Mouse (Mus musculus): Measurements from ENCODE around the gene Magt1.
"Not testable (repeated sequence)": the region's sequence is repeated elsewhere in the genome, so short reads cannot be mapped to it uniquely, and the experiment has no call there.

Gene Magt1

DNA sequence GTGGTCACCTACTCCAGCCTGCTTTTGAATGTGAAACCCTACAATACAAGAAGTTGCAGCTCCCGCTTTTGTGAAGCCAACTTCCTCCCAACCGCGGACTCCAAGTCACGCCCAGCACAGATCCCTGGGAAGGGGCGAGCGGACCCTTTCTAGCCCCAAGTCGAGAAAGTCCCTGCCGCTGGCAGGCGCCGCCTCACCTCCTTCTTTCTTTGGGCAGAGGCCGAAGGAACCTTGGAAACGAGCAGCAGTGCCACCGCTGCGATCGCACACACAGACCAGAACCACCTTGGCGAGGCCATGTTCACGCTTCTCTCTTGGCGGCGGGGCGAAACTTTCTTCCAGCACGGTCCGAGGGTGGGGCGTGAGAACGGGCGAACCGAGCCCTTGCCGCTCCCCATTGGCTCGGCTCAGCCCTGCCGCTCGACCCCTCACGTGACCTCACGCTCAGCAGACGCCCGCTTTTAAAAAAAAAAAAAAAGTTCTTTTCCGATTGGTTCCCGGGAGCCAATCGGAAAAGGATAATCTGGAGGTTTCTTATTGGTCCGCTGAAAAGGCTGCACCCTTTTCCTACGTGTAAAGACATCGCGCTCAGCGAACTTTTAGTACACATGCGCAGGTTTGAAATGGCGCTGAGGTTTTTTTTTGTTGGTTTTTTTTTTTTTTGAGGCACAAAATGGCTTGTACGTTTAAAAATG, at the start of gene Magt1:
Gene Magt1 (minus strand): TSS at position 442 of the 695 bp plus-strand sequence.
- DNase-seq (ENCODE audit: low spot score): peak; percentile 89

DNA sequence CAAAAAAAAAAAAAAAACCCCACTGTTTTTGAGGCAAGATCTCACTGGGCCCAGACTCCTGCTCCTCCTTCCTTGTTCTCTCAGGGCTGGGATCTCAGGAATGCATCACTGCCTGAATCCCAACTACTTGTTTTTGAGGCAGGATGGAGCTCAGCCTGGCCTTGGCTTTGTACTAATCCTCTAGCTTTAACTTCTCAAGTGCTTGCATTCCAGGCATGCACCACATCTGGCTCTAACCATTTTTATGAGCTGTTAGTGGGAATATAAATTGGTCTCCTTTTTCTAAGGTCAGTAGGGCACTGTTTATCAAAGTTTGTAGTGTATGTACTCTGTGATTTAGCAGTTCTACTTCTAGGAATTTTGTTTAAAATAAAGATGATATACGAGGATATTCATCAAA, 36.5 kb upstream of the Magt1 start:
- peak; percentile 39 for DNase-seq (ENCODE audit: low spot score)

DNA sequence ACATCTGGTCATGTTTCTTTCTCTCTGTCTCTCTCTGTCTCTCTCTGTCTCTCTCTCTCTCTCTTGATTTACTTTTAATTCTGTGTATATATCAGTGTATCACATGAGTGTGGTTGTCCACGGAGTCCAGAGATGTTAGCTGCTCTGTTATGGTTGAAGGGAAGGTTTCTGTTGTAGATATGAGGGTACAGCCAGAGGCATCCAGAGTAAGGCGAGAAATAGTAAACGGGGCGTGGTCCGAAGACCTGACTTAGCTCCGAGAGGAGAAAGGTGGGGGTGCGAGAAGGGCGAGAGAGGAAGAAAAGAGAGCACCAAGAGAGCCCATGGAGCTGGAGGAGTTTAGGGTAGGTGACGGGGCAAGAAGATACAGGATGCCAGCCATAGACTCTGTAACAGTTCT, 34.2 kb upstream of the Magt1 start:
- no peak for DNase-seq (ENCODE audit: low spot score)

DNA sequence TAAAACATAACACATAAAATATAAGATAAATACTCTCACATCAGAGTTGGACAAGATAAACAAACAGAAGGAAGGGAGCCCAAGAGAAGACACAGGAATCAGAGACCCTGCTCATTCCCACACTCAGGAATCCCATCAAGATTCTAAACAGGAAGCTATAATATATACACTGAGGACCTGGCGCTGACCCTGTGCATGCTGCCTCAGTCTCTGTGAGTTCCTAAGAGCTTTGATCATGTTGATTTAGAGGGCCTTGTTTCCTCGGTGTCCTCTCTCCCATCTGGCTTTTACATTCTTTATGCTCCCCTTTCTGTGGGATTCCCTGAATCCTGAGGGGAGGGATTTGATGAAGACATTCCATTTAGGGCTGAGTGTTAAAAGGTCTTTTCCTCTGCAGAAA, 33.7 kb upstream of the Magt1 start:
- DNase-seq (ENCODE audit: low spot score): peak; percentile 65

DNA sequence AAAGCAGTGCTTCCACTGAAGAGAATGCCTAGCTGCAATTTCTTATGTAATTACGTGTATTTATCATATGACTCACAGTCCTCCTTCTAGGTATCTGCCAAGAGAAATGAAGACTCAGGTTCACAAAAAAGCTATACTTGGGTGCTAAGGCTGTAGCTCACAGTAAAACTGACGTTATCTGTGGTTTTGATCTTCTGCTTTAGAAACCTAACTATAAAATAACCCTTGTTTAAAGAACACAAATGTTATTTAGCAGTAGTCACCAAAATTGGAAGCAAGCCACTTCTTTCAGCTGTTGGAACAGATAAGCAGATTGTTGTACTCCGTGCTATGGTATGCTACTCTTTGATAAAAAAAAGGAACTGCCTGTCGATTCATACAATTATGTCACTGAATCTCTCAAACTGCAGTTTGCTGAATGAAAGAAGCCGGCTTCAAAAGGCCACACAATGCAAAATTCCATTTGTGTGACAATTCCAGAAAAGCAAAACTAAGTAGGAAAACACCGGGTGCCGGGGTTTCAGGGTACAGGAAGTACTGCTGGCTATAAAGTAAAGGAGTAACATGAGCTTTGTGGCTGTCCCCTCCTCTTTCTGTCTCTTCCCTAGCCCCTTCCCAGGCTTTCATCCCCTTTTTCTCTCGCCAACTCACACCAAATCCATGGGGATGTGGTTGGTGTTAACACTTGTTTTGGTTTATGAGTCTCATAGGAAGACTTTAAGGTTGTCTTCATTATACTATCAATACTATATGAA, 32.3 kb upstream of the Magt1 start:
- DNase-seq (ENCODE audit: low spot score): no peak

DNA sequence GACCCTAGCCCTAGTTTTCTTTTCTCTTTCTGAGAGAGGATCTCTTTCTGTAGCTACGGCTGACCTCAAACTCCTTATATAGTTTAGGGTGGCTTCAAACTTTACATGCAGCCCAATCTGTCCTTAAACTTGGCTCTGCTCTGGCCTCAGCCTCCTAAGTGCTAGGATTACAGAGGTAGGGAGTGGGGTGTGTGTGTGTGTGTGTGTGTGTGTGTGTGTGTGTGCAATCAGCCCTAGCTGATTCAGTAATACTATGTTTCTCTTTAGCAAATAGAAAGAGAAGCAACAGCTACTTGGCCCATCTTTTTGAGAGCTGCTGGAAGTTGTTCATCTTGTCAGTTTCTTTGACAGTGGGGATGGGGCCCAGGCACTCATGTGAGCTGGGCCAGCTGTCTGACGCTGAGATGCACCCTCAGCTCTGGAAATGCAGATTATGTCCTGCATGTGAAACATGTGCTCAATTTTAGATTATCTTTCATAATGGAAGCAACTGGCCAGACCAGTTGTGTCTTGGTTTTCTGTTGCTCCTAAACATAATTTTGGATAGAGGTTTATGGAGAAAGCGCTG, 25.6 kb upstream of the Magt1 start:
- DNase-seq (ENCODE audit: low spot score): no peak

DNA sequence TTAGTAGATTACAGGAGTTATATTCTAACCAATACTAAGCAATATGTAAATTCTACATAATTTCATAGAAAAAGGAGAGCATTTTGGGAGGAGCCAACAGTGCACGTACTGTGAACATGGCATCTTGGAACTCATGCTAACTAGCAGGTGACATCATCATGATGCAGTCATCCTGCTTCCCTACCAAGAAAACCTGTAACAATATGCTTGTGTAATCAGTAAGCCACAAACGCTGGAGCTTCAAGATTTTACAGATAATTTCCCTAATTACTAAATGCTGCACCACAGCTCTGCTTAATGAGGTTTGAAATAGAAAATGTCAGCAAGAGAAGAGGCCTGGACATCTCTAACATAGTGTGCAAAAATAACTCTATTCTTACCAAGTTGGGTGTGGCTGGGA, 24.0 kb upstream of the Magt1 start:
- DNase-seq (ENCODE audit: low spot score): no peak

DNA sequence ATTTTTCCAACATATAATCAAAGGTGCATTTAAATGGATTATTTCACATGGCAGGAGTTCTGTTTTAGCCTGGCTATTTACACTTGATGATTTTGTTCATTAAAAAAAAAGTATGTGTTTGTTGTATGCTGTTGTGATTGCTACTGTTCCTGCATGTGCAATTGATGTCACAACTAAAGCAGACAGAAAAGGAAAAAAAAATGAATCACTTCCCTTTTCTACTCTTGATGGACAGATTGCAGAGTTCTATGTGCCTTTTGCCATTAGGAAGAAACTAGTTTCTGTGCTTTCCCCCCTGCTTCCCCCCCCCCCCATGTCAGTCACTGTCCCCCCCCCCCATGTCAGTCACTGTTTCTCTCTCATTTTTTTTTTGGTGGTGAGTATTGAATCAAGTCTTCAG, 19.4 kb upstream of the Magt1 start:
- no peak for DNase-seq (ENCODE audit: low spot score)

DNA sequence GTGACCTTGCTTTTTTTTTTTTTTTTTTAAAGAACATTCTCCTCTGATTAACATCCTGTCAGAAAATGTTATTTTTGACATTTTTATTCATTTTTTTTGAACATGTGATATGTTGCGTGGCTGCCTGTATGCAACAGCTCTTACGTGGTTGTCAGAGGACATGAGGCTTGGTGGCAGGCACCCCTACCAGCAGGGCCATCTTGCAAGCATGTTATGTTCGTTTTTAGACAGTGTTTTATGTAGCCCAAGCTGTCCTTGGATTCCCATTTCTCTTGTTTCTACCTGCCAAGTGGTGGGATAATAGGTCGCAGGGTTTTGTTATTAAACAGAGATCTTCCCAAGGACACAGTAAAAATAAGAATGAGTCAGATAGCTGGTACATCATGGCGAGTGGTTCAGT, 18.5 kb upstream of the Magt1 start:
- DNase-seq (ENCODE audit: low spot score): no peak

DNA sequence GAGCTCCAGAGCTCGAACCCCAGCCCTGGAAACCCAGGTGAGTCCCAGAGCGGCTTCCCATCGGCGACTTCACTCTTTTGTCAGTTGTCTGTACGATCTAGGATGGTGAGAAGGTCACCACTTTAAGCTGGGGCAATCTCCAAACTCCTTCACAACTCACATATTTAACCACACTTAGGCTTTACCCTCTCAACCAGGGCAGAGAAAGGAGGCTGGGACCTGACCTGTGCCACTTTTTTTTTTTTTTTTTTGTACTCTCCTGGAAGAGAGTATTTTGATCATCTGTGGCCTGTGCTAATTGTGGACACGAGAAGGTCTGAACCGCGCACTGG, 15.6 kb upstream of the Magt1 start:
- DNase-seq (ENCODE audit: low spot score): no peak

DNA sequence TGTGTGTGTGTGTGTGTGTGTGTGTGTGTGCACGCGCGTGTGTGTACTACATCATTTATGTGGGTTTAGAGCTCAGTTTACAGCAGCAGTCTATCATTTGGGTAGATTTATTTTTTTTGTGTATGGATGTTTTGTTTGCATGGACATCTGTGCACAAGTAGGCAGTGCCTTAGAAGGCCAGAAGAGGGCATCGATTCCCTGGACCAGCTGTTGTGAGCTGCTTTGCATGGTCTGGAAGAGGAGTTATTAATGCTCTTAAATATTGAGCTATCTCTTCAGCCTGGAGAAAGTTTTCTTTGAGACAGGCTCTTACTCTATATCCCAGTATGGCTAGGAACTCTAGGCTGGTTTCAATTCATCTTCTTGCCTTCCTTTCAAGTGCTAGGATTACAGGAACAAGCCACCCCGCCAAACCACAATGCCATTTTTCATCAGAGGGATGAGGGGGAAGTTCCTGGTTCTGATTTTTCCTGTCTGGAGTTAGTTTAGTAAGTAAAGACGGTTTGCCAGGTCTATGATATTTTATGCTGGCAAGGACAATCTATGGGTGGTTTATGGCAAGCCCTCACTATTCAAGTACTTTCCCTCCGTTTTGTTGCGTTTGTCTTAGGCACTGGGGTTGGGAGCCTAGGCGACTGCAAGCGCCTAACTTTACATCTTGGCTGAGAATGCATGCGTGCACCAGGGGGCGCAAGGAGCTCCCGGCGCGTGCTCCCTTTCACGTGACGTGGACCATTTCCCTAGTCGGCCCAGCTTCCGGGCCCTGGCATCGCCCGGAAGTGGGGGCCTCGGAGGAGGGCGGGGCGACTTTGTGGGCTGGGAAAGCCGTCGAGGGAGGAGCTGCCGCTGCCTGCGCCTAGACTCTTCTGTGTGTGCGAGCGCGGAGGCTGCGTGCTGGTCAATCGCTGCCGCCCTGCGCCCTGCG, 15.0 kb upstream of the Magt1 start, which contains the start of gene Atp7a:
Gene Atp7a (plus strand): TSS at position 859 of the 925 bp plus-strand sequence.
- peak; percentile 93 for DNase-seq (ENCODE audit: low spot score)

DNA sequence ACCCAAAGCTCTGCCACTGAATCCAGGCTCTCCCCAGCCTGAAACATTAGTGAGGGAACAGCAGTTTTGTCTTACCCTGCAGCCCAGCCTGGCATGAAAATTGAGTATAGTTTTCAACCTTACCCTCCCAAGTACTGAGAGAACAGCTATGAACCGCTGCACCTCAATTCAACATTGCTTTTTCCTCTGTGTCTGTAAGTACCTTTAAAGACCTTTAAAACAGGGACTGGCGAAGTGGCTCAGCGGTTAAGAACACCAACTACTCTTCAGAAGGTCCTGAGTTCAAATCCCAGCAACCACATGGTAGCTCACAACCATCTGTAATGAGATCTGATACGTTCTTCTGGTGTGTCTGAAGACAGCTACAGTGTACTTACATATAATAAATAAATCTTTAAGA, 5.8 kb upstream of the Magt1 start:
- DNase-seq (ENCODE audit: low spot score): no peak

DNA sequence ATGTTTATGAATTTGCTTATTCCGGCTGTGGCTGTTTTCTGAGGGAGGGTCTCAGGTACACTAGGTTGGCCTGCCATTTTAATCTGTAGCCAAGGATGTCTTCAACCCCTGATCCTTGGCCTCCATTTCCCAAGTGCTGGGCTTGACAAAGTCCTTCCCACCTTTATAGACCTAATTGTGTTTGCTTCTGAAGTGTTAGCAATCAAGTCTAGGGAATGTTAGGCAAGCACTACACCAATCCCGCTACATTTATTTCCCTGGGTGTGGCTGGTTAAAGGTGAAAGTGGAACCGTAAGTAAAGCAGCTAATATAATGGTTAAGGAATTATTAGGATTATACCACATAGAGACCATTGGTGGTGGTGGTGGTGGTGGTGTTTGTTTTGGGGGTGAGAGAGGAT, 5.4 kb upstream of the Magt1 start:
- DNase-seq (ENCODE audit: low spot score): no peak

DNA sequence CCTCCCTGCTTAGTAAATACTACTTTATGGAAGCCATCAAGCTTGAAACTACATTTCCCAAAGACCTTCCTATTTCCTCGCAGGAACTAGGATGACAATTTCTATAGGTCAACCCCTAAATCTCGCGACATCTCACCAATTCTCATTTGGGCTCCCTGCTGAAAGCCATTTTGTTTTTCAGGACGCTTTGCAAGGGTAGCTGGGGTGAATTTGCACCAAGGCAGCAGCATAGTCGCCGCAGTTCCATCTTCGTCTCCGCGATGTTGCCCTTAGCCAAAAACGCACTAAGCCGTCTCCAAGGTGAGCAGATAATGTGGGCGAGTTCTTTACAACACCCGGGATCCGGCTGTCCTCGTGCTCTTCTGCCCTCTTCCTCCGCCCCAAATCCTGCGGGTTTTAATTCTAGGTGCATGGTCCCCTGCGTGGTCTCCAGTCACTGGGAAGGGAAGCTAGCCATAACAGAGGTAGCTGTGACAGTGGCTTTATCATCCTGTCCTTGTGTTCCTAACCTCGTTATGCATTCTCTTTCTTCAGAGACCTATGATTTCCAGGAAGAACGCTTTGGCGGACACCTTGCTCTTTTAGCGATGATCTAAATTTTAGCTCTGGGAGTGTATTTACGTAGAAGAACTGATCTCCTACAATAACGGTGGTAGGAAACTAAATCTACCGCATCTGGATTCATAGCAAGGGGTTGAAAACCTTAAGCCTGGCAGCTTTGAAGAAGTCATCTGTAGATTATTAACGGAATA, 4.0 kb upstream of the Magt1 start, which contains the start of gene Cox7b:
Gene Cox7b (plus strand): TSS at position 130 of the 752 bp plus-strand sequence.
- DNase-seq (ENCODE audit: low spot score): peak; percentile 94

DNA sequence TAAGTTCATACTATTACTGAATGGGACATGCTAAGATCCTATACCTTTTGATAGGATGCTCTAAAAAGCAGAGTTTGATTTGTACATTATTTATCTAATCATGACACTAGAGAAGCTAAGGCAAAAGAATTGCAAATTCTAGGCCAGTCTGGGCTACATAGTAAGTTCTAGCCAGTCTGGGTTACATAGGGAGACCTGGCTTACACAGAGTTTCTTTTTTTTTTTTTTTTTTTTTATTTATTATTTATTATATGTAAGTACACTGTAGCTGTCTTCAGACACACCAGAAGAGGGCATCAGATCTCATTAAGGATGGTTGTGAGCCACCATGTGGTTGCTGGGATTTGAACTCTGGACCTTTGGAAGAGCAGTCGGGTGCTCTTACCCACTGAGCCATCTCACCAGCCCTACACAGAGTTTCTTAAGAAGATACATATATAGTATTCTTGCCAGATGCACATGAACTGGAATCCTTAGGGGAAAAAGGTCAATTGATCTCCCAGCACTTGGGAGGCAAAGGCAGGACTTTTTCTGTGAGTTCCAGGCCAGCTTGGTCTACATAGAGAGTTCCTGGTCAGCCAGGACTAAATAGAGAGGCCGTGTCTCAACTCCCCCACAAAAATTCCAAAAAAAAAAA, 3.2 kb upstream of the Magt1 start:
- not testable (repeated sequence) for DNase-seq (ENCODE audit: low spot score)

DNA sequence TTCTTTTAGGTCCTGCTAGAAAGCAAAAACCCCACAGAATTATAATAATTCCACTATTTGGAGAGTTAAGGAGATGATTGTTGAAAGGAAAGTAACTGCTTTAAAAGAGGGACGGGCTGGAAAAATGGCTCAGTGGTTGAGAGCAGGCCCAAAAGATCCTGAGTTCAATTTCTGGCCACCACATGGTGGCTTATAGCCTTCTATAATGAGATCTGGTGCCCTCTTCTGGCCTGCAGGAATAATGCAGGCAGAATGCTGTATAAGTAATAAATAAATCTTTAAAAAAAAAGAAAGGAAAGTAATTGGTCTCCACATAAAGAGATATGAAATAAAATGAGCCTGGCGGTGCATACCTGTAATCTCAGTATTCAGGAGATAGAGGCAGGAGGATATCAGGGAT, 1.5 kb upstream of the Magt1 start:
- peak; percentile 72 for DNase-seq (ENCODE audit: low spot score)

DNA sequence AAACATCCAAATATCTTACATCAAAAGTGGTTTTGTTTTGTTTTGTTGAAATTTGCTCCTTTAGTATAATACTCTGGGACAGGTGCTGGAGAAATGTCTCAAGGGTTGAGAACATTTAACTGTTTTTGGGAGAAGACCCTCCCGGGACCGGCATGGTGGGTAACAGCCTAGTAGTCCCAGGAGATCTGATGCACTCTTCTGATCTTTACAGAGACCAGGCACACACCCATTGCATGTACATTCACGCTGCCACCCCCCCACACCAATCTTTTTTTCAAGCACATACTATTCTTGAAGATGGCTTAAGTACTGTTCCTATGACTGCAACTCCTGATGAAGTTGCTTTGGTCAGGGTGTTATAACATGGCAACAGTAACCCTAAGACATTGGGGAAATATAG, 853 bp upstream of the Magt1 start:
- DNase-seq (ENCODE audit: low spot score): no peak

DNA sequence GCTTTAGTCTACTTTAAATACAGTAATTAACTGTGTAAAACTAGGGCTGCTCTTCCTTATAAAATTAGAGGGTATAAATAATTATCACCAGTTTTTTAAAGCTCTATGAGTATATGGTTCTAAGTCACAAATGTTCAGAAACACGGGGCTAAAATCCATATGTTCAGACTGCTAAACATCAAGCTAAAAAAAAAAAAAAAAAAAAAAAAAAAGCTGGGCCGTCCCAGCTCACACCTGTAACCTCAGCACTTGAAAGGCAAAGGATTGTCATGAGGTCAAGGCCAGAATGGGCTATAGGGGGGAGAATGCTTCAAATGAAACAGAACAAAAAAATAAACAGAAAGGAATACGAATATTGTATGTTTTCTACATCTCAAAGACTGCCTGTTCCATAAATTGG, 944 bp downstream of the Magt1 start:
- no peak for DNase-seq (ENCODE audit: low spot score)

DNA sequence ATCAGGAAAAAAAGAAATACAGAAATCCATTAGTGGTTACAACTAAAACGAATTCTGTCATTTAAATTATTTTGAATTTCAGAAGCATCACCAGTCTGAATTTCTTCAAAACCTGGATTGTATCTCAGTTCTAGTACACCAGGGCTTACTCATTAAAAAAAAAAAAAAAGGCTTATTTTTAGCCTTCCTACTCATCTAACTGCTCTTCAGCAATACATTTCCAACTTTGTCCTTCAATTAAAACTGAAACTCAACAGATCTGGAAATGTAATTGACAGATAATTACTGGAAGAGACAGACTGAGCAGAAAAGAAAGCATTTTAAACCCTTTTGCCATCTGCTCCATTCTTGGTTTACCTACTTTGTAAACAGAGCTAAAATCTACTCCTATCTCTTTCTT, 10.1 kb downstream of the Magt1 start:
- DNase-seq (ENCODE audit: low spot score): no peak

DNA sequence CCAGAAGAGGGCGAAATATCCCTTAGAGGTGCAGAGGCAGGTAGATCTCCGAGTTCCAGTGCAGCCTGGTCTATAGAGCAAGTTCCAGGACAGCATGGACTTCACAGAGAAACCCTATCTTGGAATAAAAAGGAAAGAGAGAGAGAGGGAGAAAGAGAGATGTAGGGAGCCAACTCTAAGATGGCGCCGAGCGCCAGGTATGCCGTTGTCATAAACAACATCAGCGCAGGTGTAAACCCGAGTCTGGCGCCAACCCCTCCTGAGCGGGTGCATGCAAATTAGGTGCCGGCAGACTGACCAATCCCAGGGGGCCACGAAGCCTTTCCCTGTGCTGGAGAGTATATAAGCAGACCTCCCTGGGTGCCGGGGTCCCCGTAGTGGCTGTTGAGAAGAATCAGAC, 54.6 kb downstream of the Magt1 start:
- DNase-seq (ENCODE audit: low spot score): not testable (repeated sequence)

DNA sequence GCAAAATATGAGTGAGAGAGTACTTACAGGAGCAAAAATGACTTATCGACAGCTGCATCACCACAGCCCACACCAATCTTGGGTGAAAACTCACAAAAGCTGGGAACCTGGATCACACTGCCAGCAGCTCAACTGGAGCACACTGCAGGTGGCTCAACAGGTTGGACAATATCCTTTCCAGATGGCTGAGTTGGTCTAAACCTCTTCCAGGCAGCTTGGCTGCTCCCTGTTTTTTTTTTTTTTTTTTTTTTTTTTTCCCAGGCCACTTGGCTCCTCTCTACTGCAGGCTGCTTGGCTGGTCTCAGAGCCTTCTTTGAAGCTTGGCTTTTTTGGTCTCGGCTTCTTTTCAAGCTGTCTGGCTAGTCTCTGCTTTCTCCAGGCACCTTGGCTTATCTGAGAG, 57.7 kb downstream of the Magt1 start:
- no peak for DNase-seq (ENCODE audit: low spot score)

Measured in embryo, embryonic 10.5 days (tissue).